Comparison of ENCODE assay signal across 9 mouse cellular contexts in genomic region chr19:10867946-10868622, GRCm38 (mm10). TPM values are rescaled to one million over a fixed set of nuclear protein-coding genes. Genes with fewer than 3 reads are reported as not detected.
DNase-seq lines count a peak whose midpoint lies in the region; ATAC-seq lines count a peak whose summit lies in the region.
"Had no signal": no experiment of that assay in that cellular context is flagged by ENCODE, and none has a peak within 500 bp of the region (broad histone marks: within the 10 kb centered on the region; RNA-seq: fewer than 3 reads in every experiment).

No protein-coding gene starts in this region.

- WGBS in kidney, embryonic 14.5 days, result 20% methylated on average over 5 of the region's 5 CpGs
- WGBS in embryonic facial prominence, embryonic 11.5 days, result 25% methylated on average over 5 of the region's 5 CpGs
- WGBS in hindbrain, embryonic 14.5 days, result 23% methylated on average over 5 of the region's 5 CpGs
- WGBS in midbrain, embryonic 16.5 days, result 22% methylated on average over 5 of the region's 5 CpGs

- ATAC-seq in kidney, embryonic 14.5 days (ENCODE audit: low FRiP score, low TSS enrichment), result no peak
- ATAC-seq in embryonic facial prominence, embryonic 11.5 days (replicated peaks; ENCODE audit: insufficient number of reproducible peaks, low FRiP score, low TSS enrichment, low read depth), result no peak
- ATAC-seq in hindbrain, embryonic 14.5 days (ENCODE audit: low FRiP score), result no peak
- ATAC-seq in midbrain, embryonic 16.5 days, result no peak
- no peak for ATAC-seq in erythroblast, adult 5-6 weeks (replicated peaks; ENCODE audit: low FRiP score, poor library complexity, severe bottlenecking)

- H3K9me3 ChIP-seq in kidney, embryonic 14.5 days (ENCODE audit: control insufficient read depth, low read length), result no peaks in the 10 kb centered on the region
- no peaks in the 10 kb centered on the region for H3K9me3 ChIP-seq in embryonic facial prominence, embryonic 11.5 days (replicated peaks; ENCODE audit: control insufficient read depth, low read length)
- H3K9me3 ChIP-seq in hindbrain, embryonic 14.5 days (ENCODE audit: control insufficient read depth, low read length), result no peaks in the 10 kb centered on the region
- no peaks in the 10 kb centered on the region for H3K9me3 ChIP-seq in midbrain, embryonic 16.5 days (replicated peaks; ENCODE audit: control insufficient read depth, low read length, poor library complexity, severe bottlenecking)

- H3K9ac ChIP-seq in kidney, embryonic 14.5 days (ENCODE audit: low read depth, low read length), result peak overlapping the region; percentile 92
- H3K9ac ChIP-seq in embryonic facial prominence, embryonic 11.5 days (replicated peaks; ENCODE audit: low read length), result peak overlapping the region; percentile 97
- H3K9ac ChIP-seq in hindbrain, embryonic 14.5 days, result peak overlapping the region; percentile 99
- peak overlapping the region; percentile 97 for H3K9ac ChIP-seq in midbrain, embryonic 16.5 days (ENCODE audit: low read depth, low read length)
- H3K9ac ChIP-seq: liver, embryonic 14.5 days had no signal

- H3K27me3 ChIP-seq in kidney, embryonic 14.5 days (ENCODE audit: control insufficient read depth, insufficient read depth, low read length), result no peaks in the 10 kb centered on the region
- H3K27me3 ChIP-seq in embryonic facial prominence, embryonic 11.5 days (ENCODE audit: control insufficient read depth, insufficient read depth, low read length), result no peaks in the 10 kb centered on the region
- H3K27me3 ChIP-seq in hindbrain, embryonic 14.5 days (ENCODE audit: control insufficient read depth, insufficient read depth, low read length), result no peaks in the 10 kb centered on the region
- no peaks in the 10 kb centered on the region for H3K27me3 ChIP-seq in midbrain, embryonic 16.5 days (ENCODE audit: control insufficient read depth, insufficient read depth, low read depth, low read length)

- peaks cover 56% of the 10 kb centered on the region for H3K36me3 ChIP-seq in kidney, embryonic 14.5 days (ENCODE audit: control insufficient read depth, insufficient read depth, low read length)
- H3K36me3 ChIP-seq in embryonic facial prominence, embryonic 11.5 days (replicated peaks; ENCODE audit: control insufficient read depth, insufficient read depth, low read depth, low read length), result peaks cover 21% of the 10 kb centered on the region
- H3K36me3 ChIP-seq in hindbrain, embryonic 14.5 days (replicated peaks; ENCODE audit: control insufficient read depth, insufficient read depth), result peaks cover 64% of the 10 kb centered on the region
- peaks cover 44% of the 10 kb centered on the region for H3K36me3 ChIP-seq in midbrain, embryonic 16.5 days (ENCODE audit: control insufficient read depth, insufficient read depth, low read length)

- peak overlapping the region; percentile 82 for H3K4me3 ChIP-seq in kidney, embryonic 14.5 days (ENCODE audit: low read length)
- peak overlapping the region; percentile 89 for H3K4me3 ChIP-seq in embryonic facial prominence, embryonic 11.5 days (ENCODE audit: low read depth, low read length)
- H3K4me3 ChIP-seq in hindbrain, embryonic 14.5 days (replicated peaks; ENCODE audit: low read length), result peak overlapping the region; percentile 94
- peak overlapping the region; percentile 91 for H3K4me3 ChIP-seq in midbrain, embryonic 16.5 days (ENCODE audit: low read depth, low read length)

- H3K4me1 ChIP-seq in kidney, embryonic 14.5 days (ENCODE audit: control insufficient read depth, insufficient read depth, low read length), result peaks cover 20% of the 10 kb centered on the region
- peaks cover 7% of the 10 kb centered on the region for H3K4me1 ChIP-seq in embryonic facial prominence, embryonic 11.5 days (ENCODE audit: control insufficient read depth, insufficient read depth, low read length)
- H3K4me1 ChIP-seq in hindbrain, embryonic 14.5 days (replicated peaks; ENCODE audit: control insufficient read depth, insufficient read depth, low read length), result peaks cover 25% of the 10 kb centered on the region
- H3K4me1 ChIP-seq in midbrain, embryonic 16.5 days (ENCODE audit: control insufficient read depth, insufficient read depth, low read length), result peaks cover 29% of the 10 kb centered on the region

- no peak for DNase-seq in kidney, postnatal 25 days
- peak; percentile 9 for DNase-seq in embryonic facial prominence, embryonic 11.5 days (ENCODE audit: low spot score)
- no peak for DNase-seq in hindbrain, embryonic 14.5 days (ENCODE audit: low spot score)
- DNase-seq in adrenal gland, adult 2 months, result no peak
- no peak for DNase-seq in kidney, adult 9 months

- H3K4me2 ChIP-seq in kidney, embryonic 14.5 days (replicated peaks; ENCODE audit: low read depth, low read length), result peak overlapping the region; percentile 77
- H3K4me2 ChIP-seq in embryonic facial prominence, embryonic 11.5 days (ENCODE audit: low read depth, low read length), result peak overlapping the region; percentile 86
- H3K4me2 ChIP-seq in hindbrain, embryonic 14.5 days (replicated peaks), result peak overlapping the region; percentile 94
- H3K4me2 ChIP-seq in midbrain, embryonic 16.5 days (ENCODE audit: low read length), result peak overlapping the region; percentile 83

- no peak overlapping the region for H3K27ac ChIP-seq in kidney, embryonic 14.5 days (ENCODE audit: low read depth, low read length)
- no peak overlapping the region for H3K27ac ChIP-seq in embryonic facial prominence, embryonic 11.5 days (replicated peaks; ENCODE audit: low read depth, low read length)
- peak overlapping the region; percentile 95; the same call in 1 of the 2 replicates for H3K27ac ChIP-seq in hindbrain, embryonic 14.5 days
- H3K27ac ChIP-seq in midbrain, embryonic 16.5 days (ENCODE audit: low read length), result peak overlapping the region; percentile 95
- H3K27ac ChIP-seq: liver, embryonic 14.5 days had no signal

RNA-seq across cellular contexts. Expression of gene Tmem132a, which starts 1.7 kb away (rescaled TPM):
- polyA plus RNA-seq in kidney, embryonic 14.5 days (2014; fragmentation: Nextera tagmentation; extraction: Ambion mirVana), result 65.2 and 71.5 TPM in 2 replicates
- 51.5 and 60.8 TPM in 2 replicates for polyA plus RNA-seq in embryonic facial prominence, embryonic 11.5 days (2014; fragmentation: Nextera tagmentation; extraction: Ambion mirVana)
- polyA plus RNA-seq in hindbrain, embryonic 14.5 days (2014; fragmentation: Nextera tagmentation; extraction: Ambion mirVana), result 154 and 160 TPM in 2 replicates
- polyA plus RNA-seq in midbrain, embryonic 16.5 days (2015; fragmentation: Nextera tagmentation; extraction: Ambion mirVana), result 242 and 267 TPM in 2 replicates
- not detected in 2 replicates for total RNA-seq in erythroblast, adult 5-6 weeks (2015; ENCODE audit: low replicate concordance)
- not detected in 2 replicates for total RNA-seq in erythroblast, adult 5-6 weeks (2017; ENCODE audit: low replicate concordance)
- 10 to 100 TPM; 21.9 to 46.1 TPM for total RNA-seq in adrenal gland, adult 2 months (2021)
- 79.2 and 82.6 TPM in 2 replicates for polyA plus RNA-seq in adrenal gland, adult 2 months (2012; rRNA removed)

RNA-seq across cellular contexts. Expression of gene Tmem109, which starts 13.7 kb away (rescaled TPM):
- 87.6 and 90.9 TPM in 2 replicates for polyA plus RNA-seq in kidney, embryonic 14.5 days (2014; fragmentation: Nextera tagmentation; extraction: Ambion mirVana)
- polyA plus RNA-seq in embryonic facial prominence, embryonic 11.5 days (2014; fragmentation: Nextera tagmentation; extraction: Ambion mirVana), result 64.9 and 67.5 TPM in 2 replicates
- 37.0 and 44.8 TPM in 2 replicates for polyA plus RNA-seq in hindbrain, embryonic 14.5 days (2014; fragmentation: Nextera tagmentation; extraction: Ambion mirVana)
- 47.0 TPM in 2 replicates for polyA plus RNA-seq in midbrain, embryonic 16.5 days (2015; fragmentation: Nextera tagmentation; extraction: Ambion mirVana)
- 6.3 and 10.4 TPM in 2 replicates for total RNA-seq in erythroblast, adult 5-6 weeks (2015; ENCODE audit: low replicate concordance)
- 2.4 and 6.6 TPM in 2 replicates for total RNA-seq in erythroblast, adult 5-6 weeks (2017; ENCODE audit: low replicate concordance)
- 100 to 1,000 TPM; 149 to 202 TPM for total RNA-seq in adrenal gland, adult 2 months (2021)
- polyA plus RNA-seq in adrenal gland, adult 2 months (2012; rRNA removed), result 240 and 306 TPM in 2 replicates

RNA-seq across cellular contexts. Expression of gene Prpf19, which starts 26.9 kb away (rescaled TPM):
- 61.0 and 75.7 TPM in 2 replicates for polyA plus RNA-seq in kidney, embryonic 14.5 days (2014; fragmentation: Nextera tagmentation; extraction: Ambion mirVana)
- 46.7 and 48.4 TPM in 2 replicates for polyA plus RNA-seq in embryonic facial prominence, embryonic 11.5 days (2014; fragmentation: Nextera tagmentation; extraction: Ambion mirVana)
- 33.4 and 41.5 TPM in 2 replicates for polyA plus RNA-seq in hindbrain, embryonic 14.5 days (2014; fragmentation: Nextera tagmentation; extraction: Ambion mirVana)
- polyA plus RNA-seq in midbrain, embryonic 16.5 days (2015; fragmentation: Nextera tagmentation; extraction: Ambion mirVana), result 38.9 and 40.1 TPM in 2 replicates
- total RNA-seq in erythroblast, adult 5-6 weeks (2015; ENCODE audit: low replicate concordance), result 10.0 and 14.4 TPM in 2 replicates
- 26.3 and 59.3 TPM in 2 replicates for total RNA-seq in erythroblast, adult 5-6 weeks (2017; ENCODE audit: low replicate concordance)
- total RNA-seq in adrenal gland, adult 2 months (2021), result 100 to 1,000 TPM; 143 to 184 TPM
- polyA plus RNA-seq in adrenal gland, adult 2 months (2012; rRNA removed), result 299 and 410 TPM in 2 replicates

RNA-seq across cellular contexts. Expression of gene Slc15a3, which starts 28.6 kb away (rescaled TPM):
- polyA plus RNA-seq in kidney, embryonic 14.5 days (2014; fragmentation: Nextera tagmentation; extraction: Ambion mirVana), result 0.44 and 0.69 TPM in 2 replicates
- polyA plus RNA-seq in embryonic facial prominence, embryonic 11.5 days (2014; fragmentation: Nextera tagmentation; extraction: Ambion mirVana), result 0.24 and 0.67 TPM in 2 replicates
- polyA plus RNA-seq in hindbrain, embryonic 14.5 days (2014; fragmentation: Nextera tagmentation; extraction: Ambion mirVana), result 0.22 and 0.29 TPM in 2 replicates
- 0.27 and 0.30 TPM in 2 replicates for polyA plus RNA-seq in midbrain, embryonic 16.5 days (2015; fragmentation: Nextera tagmentation; extraction: Ambion mirVana)
- total RNA-seq in erythroblast, adult 5-6 weeks (2015; ENCODE audit: low replicate concordance), result 2.1 and 3.8 TPM in 2 replicates
- total RNA-seq in erythroblast, adult 5-6 weeks (2017; ENCODE audit: low replicate concordance), result 1.3 and 3.2 TPM in 2 replicates
- 1 to 10 TPM; 3.6 to 6.4 TPM for total RNA-seq in adrenal gland, adult 2 months (2021)
- polyA plus RNA-seq in adrenal gland, adult 2 months (2012; rRNA removed), result 10.0 and 10.3 TPM in 2 replicates

RNA-seq across cellular contexts. Expression of gene Cd6, which starts 38.2 kb away (rescaled TPM):
- polyA plus RNA-seq in kidney, embryonic 14.5 days (2014; fragmentation: Nextera tagmentation; extraction: Ambion mirVana), result 0.09 TPM in 1 of 2 replicates, not detected in the other
- polyA plus RNA-seq in embryonic facial prominence, embryonic 11.5 days (2014; fragmentation: Nextera tagmentation; extraction: Ambion mirVana), result not detected in 2 replicates
- 0.09 TPM in 1 of 2 replicates, not detected in the other for polyA plus RNA-seq in hindbrain, embryonic 14.5 days (2014; fragmentation: Nextera tagmentation; extraction: Ambion mirVana)
- polyA plus RNA-seq in midbrain, embryonic 16.5 days (2015; fragmentation: Nextera tagmentation; extraction: Ambion mirVana), result 0.06 TPM in 1 of 2 replicates, not detected in the other
- not detected in 2 replicates for total RNA-seq in erythroblast, adult 5-6 weeks (2015; ENCODE audit: low replicate concordance)
- not detected in 2 replicates for total RNA-seq in erythroblast, adult 5-6 weeks (2017; ENCODE audit: low replicate concordance)
- total RNA-seq in adrenal gland, adult 2 months (2021), result not detected
- 0.28 and 0.34 TPM in 2 replicates for polyA plus RNA-seq in adrenal gland, adult 2 months (2012; rRNA removed)
- polyA plus RNA-seq: liver, embryonic 14.5 days had no signal

Comparison
In these comparisons a context has a peak if more than half of its experiments do, and no peak if none do; other contexts are left out.
1. H3K27ac ChIP-seq: peak in hindbrain, embryonic 14.5 days (single experiment) and midbrain, embryonic 16.5 days (single experiment); none in kidney, embryonic 14.5 days (single experiment) and embryonic facial prominence, embryonic 11.5 days (single experiment).
2. Peak in every context shown above with its lines, with median percentiles within 50 percentile points of each other: H3K4me2 ChIP-seq, H3K4me3 ChIP-seq and H3K9ac ChIP-seq.